Mouse (Mus musculus): Measurements from ENCODE around the gene Fbxl16. TPM values are rescaled to one million over a fixed set of nuclear protein-coding genes. Genes with fewer than 3 reads are reported as not detected.
A peak's percentile ranks its signal among the peaks of the same experiment; 100 is the strongest.

The Fbxl16 gene
- total and polyA plus RNA-seq, 2 experiments from 2014 or later = 45.8 to 143 TPM

- H3K9ac ChIP-seq (replicated peaks; ENCODE audit: low read length) = peak overlapping the region; percentile 72; the same call in 1 of the 2 replicates
- H3K4me3 ChIP-seq (ENCODE audit: low read length) = no peak overlapping the region
- DNase-seq (ENCODE audit: low spot score) (peak; percentile 54), ATAC-seq (no peak)
- no peaks in the 10 kb centered on the region for H3K27me3 ChIP-seq (ENCODE audit: insufficient read depth, low read length)
- 18% methylated on average over 3 of the region's 3 CpGs for WGBS
- peaks cover 38% of the 10 kb centered on the region for H3K4me1 ChIP-seq (ENCODE audit: insufficient read depth, low read length)
- peaks cover 37% of the 10 kb centered on the region for H3K36me3 ChIP-seq (ENCODE audit: insufficient read depth, low read length)
- peak overlapping the region; percentile 89 for H3K27ac ChIP-seq
- peak overlapping the region; percentile 80 for H3K4me2 ChIP-seq (ENCODE audit: low read depth, low read length)
- no peak for TF ChIP-seq CTCF (IDR thresholded peaks at IDR 0.05; ENCODE audit: low read depth)
- H3K9me3 ChIP-seq (ENCODE audit: low read length) = no peaks in the 10 kb centered on the region
Measured at GRCm38 (mm10) chr17:25837533-25837932, 28.6 kb downstream of the Fbxl16 start.

GRCm38 (mm10) chr17:25838904-25839303 lies 30.0 kb downstream of the Fbxl16 start:
- ATAC-seq = no peak
- H3K4me2 ChIP-seq (ENCODE audit: low read depth, low read length) = no peak overlapping the region
- no peaks in the 10 kb centered on the region for H3K27me3 ChIP-seq (ENCODE audit: insufficient read depth, low read length)
- peaks cover 37% of the 10 kb centered on the region for H3K36me3 ChIP-seq (ENCODE audit: insufficient read depth, low read length)
- H3K9me3 ChIP-seq (ENCODE audit: low read length) = no peaks in the 10 kb centered on the region
- no peak overlapping the region for H3K4me3 ChIP-seq (ENCODE audit: low read length)
- no peak overlapping the region for H3K9ac ChIP-seq (replicated peaks; ENCODE audit: low read length)
- TF ChIP-seq CTCF (IDR thresholded peaks at IDR 0.05; ENCODE audit: low read depth) = no peak
- DNase-seq (ENCODE audit: low spot score) = no peak
- H3K27ac ChIP-seq = no peak overlapping the region
- H3K4me1 ChIP-seq (ENCODE audit: insufficient read depth, low read length) = peaks cover 43% of the 10 kb centered on the region
- 85% methylated on average over 4 of the region's 4 CpGs for WGBS

- H3K4me2 ChIP-seq (ENCODE audit: low read depth, low read length) = no peak overlapping the region
- no peaks in the 10 kb centered on the region for H3K9me3 ChIP-seq (ENCODE audit: low read length)
- TF ChIP-seq CTCF (IDR thresholded peaks at IDR 0.05; ENCODE audit: low read depth) = no peak
- peaks cover 36% of the 10 kb centered on the region for H3K4me1 ChIP-seq (ENCODE audit: insufficient read depth, low read length)
- no peak overlapping the region for H3K9ac ChIP-seq (replicated peaks; ENCODE audit: low read length)
- no peak overlapping the region for H3K4me3 ChIP-seq (ENCODE audit: low read length)
- DNase-seq (ENCODE audit: low spot score) = no peak
- no peak for ATAC-seq
- H3K27me3 ChIP-seq (ENCODE audit: insufficient read depth, low read length) = no peaks in the 10 kb centered on the region
- H3K36me3 ChIP-seq (ENCODE audit: insufficient read depth, low read length) = peaks cover 37% of the 10 kb centered on the region
- no peak overlapping the region for H3K27ac ChIP-seq
- WGBS = 86% methylated on average over 14 of the region's 14 CpGs
Measured at GRCm38 (mm10) chr17:25839455-25840235, 30.8 kb downstream of the Fbxl16 start.

GRCm38 (mm10) chr17:25840519-25840918 lies 31.6 kb downstream of the Fbxl16 start:
- Histone ChIP-seq H3K4me3 (ENCODE audit: low read length) (no peak overlapping the region), H3K4me1 (ENCODE audit: insufficient read depth, low read length) (peaks cover 27% of the 10 kb centered on the region), H3K36me3 (ENCODE audit: insufficient read depth, low read length) (peaks cover 37% of the 10 kb centered on the region), H3K27ac (no peak overlapping the region), H3K4me2 (ENCODE audit: low read depth, low read length) (no peak overlapping the region), H3K9ac (replicated peaks; ENCODE audit: low read length) (no peak overlapping the region), H3K27me3 (ENCODE audit: insufficient read depth, low read length) (no peaks in the 10 kb centered on the region), H3K9me3 (ENCODE audit: low read length) (no peaks in the 10 kb centered on the region)
- DNase-seq (ENCODE audit: low spot score) (no peak), ATAC-seq (no peak)
- no peak for TF ChIP-seq CTCF (IDR thresholded peaks at IDR 0.05; ENCODE audit: low read depth)
- 94% methylated on average over 6 of the region's 6 CpGs for WGBS

GRCm38 (mm10) chr17:25841117-25841880 lies 32.4 kb downstream of the Fbxl16 start, which contains the start of gene Gm20683:
Gene Gm20683 (minus strand): TSS chr17:25841763.
- Histone ChIP-seq H3K4me1 (ENCODE audit: insufficient read depth, low read length) (peaks cover 19% of the 10 kb centered on the region), H3K27ac (no peak within 1 kb of the TSS), H3K4me2 (ENCODE audit: low read depth, low read length) (no peak within 1 kb of the TSS), H3K4me3 (ENCODE audit: low read length) (no peak within 1 kb of the TSS), H3K9ac (replicated peaks; ENCODE audit: low read length) (no peak within 1 kb of the TSS), H3K9me3 (ENCODE audit: low read length) (no peaks in the 10 kb centered on the region), H3K36me3 (ENCODE audit: insufficient read depth, low read length) (peaks cover 37% of the 10 kb centered on the region), H3K27me3 (ENCODE audit: insufficient read depth, low read length) (no peaks in the 10 kb centered on the region)
- ATAC-seq = no peak
- TF ChIP-seq CTCF (IDR thresholded peaks at IDR 0.05; ENCODE audit: low read depth) = no peak
- DNase-seq (ENCODE audit: low spot score) = no peak
- 94% methylated on average over 22 of the region's 22 CpGs for WGBS

- H3K9ac ChIP-seq (replicated peaks; ENCODE audit: low read length) = no peak overlapping the region
- ATAC-seq = no peak
- DNase-seq (ENCODE audit: low spot score) = no peak
- H3K4me2 ChIP-seq (ENCODE audit: low read depth, low read length) = no peak overlapping the region
- no peaks in the 10 kb centered on the region for H3K9me3 ChIP-seq (ENCODE audit: low read length)
- H3K36me3 ChIP-seq (ENCODE audit: insufficient read depth, low read length) = peaks cover 37% of the 10 kb centered on the region
- H3K27me3 ChIP-seq (ENCODE audit: insufficient read depth, low read length) = no peaks in the 10 kb centered on the region
- WGBS = 74% methylated on average over 3 of the region's 3 CpGs
- TF ChIP-seq CTCF (IDR thresholded peaks at IDR 0.05; ENCODE audit: low read depth) = no peak
- peaks cover 11% of the 10 kb centered on the region for H3K4me1 ChIP-seq (ENCODE audit: insufficient read depth, low read length)
- H3K27ac ChIP-seq = no peak overlapping the region
- no peak overlapping the region for H3K4me3 ChIP-seq (ENCODE audit: low read length)
Measured at GRCm38 (mm10) chr17:25842509-25842908, 33.6 kb downstream of the Fbxl16 start.

All from hindbrain, postnatal 0 days (tissue).